Comparison of ENCODE assay signal across 10 mouse cellular contexts in genomic region chr11:11836262-11836661, GRCm38 (mm10). TPM values are rescaled to one million over a fixed set of nuclear protein-coding genes. Genes with fewer than 3 reads are reported as not detected.
A peak's percentile ranks its signal among the peaks of the same experiment; 100 is the strongest.
DNase-seq lines count a peak whose midpoint lies in the region; ATAC-seq and TF ChIP-seq lines count a peak whose summit lies in the region.
"Had no signal": no experiment of that assay in that cellular context is flagged by ENCODE, and none has a peak within 500 bp of the region (broad histone marks: within the 10 kb centered on the region; RNA-seq: fewer than 3 reads in every experiment).

No protein-coding gene starts in this region.

- H3K9ac ChIP-seq in kidney, embryonic 15.5 days, result no peak overlapping the region
- H3K9ac ChIP-seq in MEL (ENCODE audit: control insufficient read depth, low read depth, low read length, poor library complexity, severe bottlenecking), result peak overlapping the region; percentile 15
- H3K9ac ChIP-seq in heart, embryonic 13.5 days, result peak overlapping the region; percentile 78
- peak overlapping the region; percentile 60 for H3K9ac ChIP-seq in liver, embryonic 12.5 days
- H3K9ac ChIP-seq: hindbrain, embryonic 13.5 days had no signal

- DNase-seq in kidney, postnatal 36 days, result no peak
- DNase-seq in MEL (ENCODE audit: low read depth, low spot score), result peak; percentile 49
- DNase-seq in layer of hippocampus, adult 11-12 months (ENCODE audit: low spot score), result no peak
- DNase-seq in left cerebral cortex, adult 18-20 months (ENCODE audit: low spot score in 2 of 2), result no peak
- DNase-seq in ovary, postnatal 10 days (ENCODE audit: low spot score), result no peak
- DNase-seq: lung, postnatal 14 days had no signal

- no peaks in the 10 kb centered on the region for H3K9me3 ChIP-seq in kidney, embryonic 15.5 days (replicated peaks)
- no peaks in the 10 kb centered on the region for H3K9me3 ChIP-seq in MEL (replicated peaks; ENCODE audit: insufficient read depth, low read length)
- no peaks in the 10 kb centered on the region for H3K9me3 ChIP-seq in heart, embryonic 13.5 days
- H3K9me3 ChIP-seq in liver, embryonic 12.5 days (replicated peaks), result no peaks in the 10 kb centered on the region
- H3K9me3 ChIP-seq: hindbrain, embryonic 13.5 days had no signal

- no peaks in the 10 kb centered on the region for H3K79me2 ChIP-seq in MEL (ENCODE audit: control insufficient read depth, insufficient read depth, low read length, poor library complexity)

- H3K4me1 ChIP-seq in kidney, embryonic 15.5 days, result peaks cover 52% of the 10 kb centered on the region
- peaks cover 16 to 33% of the 10 kb centered on the region in 2 experiments for H3K4me1 ChIP-seq in MEL (ENCODE audit: control insufficient read depth in 1 of 2, insufficient read depth in 2 of 2, low read length in 2 of 2)
- H3K4me1 ChIP-seq in heart, embryonic 13.5 days, result peaks cover 95% of the 10 kb centered on the region
- H3K4me1 ChIP-seq in liver, embryonic 12.5 days, result peaks cover 94% of the 10 kb centered on the region

- H3K27me3 ChIP-seq in kidney, embryonic 15.5 days, result no peaks in the 10 kb centered on the region
- peaks cover 3 to 16% of the 10 kb centered on the region in 2 experiments; a peak in 3 of 4 replicates for H3K27me3 ChIP-seq in MEL (ENCODE audit: control insufficient read depth in 1 of 2, insufficient read depth in 2 of 2, low read length in 2 of 2)
- no peaks in the 10 kb centered on the region for H3K27me3 ChIP-seq in heart, embryonic 13.5 days (replicated peaks)
- H3K27me3 ChIP-seq in liver, embryonic 12.5 days (replicated peaks), result peaks cover 20% of the 10 kb centered on the region
- H3K27me3 ChIP-seq: hindbrain, embryonic 13.5 days had no signal

- no peak for ATAC-seq in kidney, embryonic 15.5 days (replicated peaks; ENCODE audit: low FRiP score)
- no peak for ATAC-seq in heart, embryonic 13.5 days (ENCODE audit: extremely low read depth, insufficient number of reproducible peaks, low FRiP score, low TSS enrichment)
- no peak for ATAC-seq in liver, embryonic 12.5 days

- TF ChIP-seq CTCF in MEL (IDR thresholded peaks at IDR 0.05 in 2 of 3, conservative IDR thresholded peaks at IDR 0.05 in 1 of 3; ENCODE audit: control insufficient read depth in 1 of 3, insufficient read depth in 1 of 3, low read depth in 2 of 3, low read length in 3 of 3, poor library complexity in 1 of 3, severe bottlenecking in 1 of 3), result no peak

- peak overlapping the region; percentile 44 for H3K4me2 ChIP-seq in kidney, embryonic 15.5 days
- peak overlapping the region; percentile 61 for H3K4me2 ChIP-seq in heart, embryonic 13.5 days
- peak overlapping the region; percentile 79 for H3K4me2 ChIP-seq in liver, embryonic 12.5 days
- H3K4me2 ChIP-seq: hindbrain, embryonic 13.5 days had no signal

- TF ChIP-seq EP300 in MEL (IDR thresholded peaks at IDR 0.05; ENCODE audit: low read depth in 1 of 2, low read length in 2 of 2), result peak in 1 of 2 experiments; percentile 41; a peak in 1 of 4 replicates

- H3K27ac ChIP-seq in kidney, embryonic 15.5 days, result peak overlapping the region; percentile 89
- H3K27ac ChIP-seq in MEL (ENCODE audit: control insufficient read depth, low read depth, low read length), result peak overlapping the region; percentile 48
- H3K27ac ChIP-seq in heart, embryonic 13.5 days (replicated peaks), result peak overlapping the region; percentile 94
- H3K27ac ChIP-seq in liver, embryonic 12.5 days, result peak overlapping the region; percentile 80
- H3K27ac ChIP-seq: hindbrain, embryonic 13.5 days had no signal

- no peak for TF ChIP-seq RAD21 in MEL (IDR thresholded peaks at IDR 0.05; ENCODE audit: low read depth, low read length)

- H3K4me3 ChIP-seq in kidney, embryonic 15.5 days (replicated peaks), result no peak overlapping the region
- H3K4me3 ChIP-seq in MEL (ENCODE audit: control insufficient read depth in 1 of 2, insufficient read depth in 1 of 2, low read depth in 2 of 2, low read length in 2 of 2), result peak overlapping the region; percentile 31 to 32; a peak in 3 of 4 replicates
- no peak overlapping the region for H3K4me3 ChIP-seq in heart, embryonic 13.5 days
- H3K4me3 ChIP-seq in liver, embryonic 12.5 days, result peak overlapping the region; percentile 49
- H3K4me3 ChIP-seq: hindbrain, embryonic 13.5 days had no signal

- no peak for TF ChIP-seq POLR2A in MEL (IDR thresholded peaks at IDR 0.05; ENCODE audit: control insufficient read depth in 1 of 2, insufficient read depth in 1 of 2, low read depth in 1 of 2, low read length in 2 of 2, poor library complexity in 1 of 2)

- no peaks in the 10 kb centered on the region for H3K36me3 ChIP-seq in kidney, embryonic 15.5 days
- H3K36me3 ChIP-seq in MEL (ENCODE audit: control insufficient read depth in 1 of 2, insufficient read depth in 2 of 2, low read length in 2 of 2), result peaks cover 0 to 37% of the 10 kb centered on the region in 2 experiments; a peak in 2 of 4 replicates
- no peaks in the 10 kb centered on the region for H3K36me3 ChIP-seq in heart, embryonic 13.5 days
- no peaks in the 10 kb centered on the region for H3K36me3 ChIP-seq in liver, embryonic 12.5 days
- H3K36me3 ChIP-seq: hindbrain, embryonic 13.5 days had no signal

- 55% methylated on average over 8 of the region's 8 CpGs for WGBS in kidney, embryonic 15.5 days
- WGBS in heart, embryonic 13.5 days, result 13% methylated on average over 8 of the region's 8 CpGs
- WGBS in liver, embryonic 12.5 days (ENCODE audit: insufficient replicate concordance), result 6% methylated on average over 8 of the region's 8 CpGs

TF ChIP-seq in MEL, 35 proteins besides CTCF, POLR2A, EP300 and RAD21:
- TF ChIP-seq CHD1 (IDR thresholded peaks at IDR 0.05; ENCODE audit: low read depth, low read length), result 0 out of 2 replicates have a peak, but pooled peaks have one; percentile 59
- 0 out of 2 replicates have a peak, but pooled peaks have one; percentile 0 for TF ChIP-seq ZNF384 (IDR thresholded peaks at IDR 0.05; ENCODE audit: low read depth, low read length)
- TF ChIP-seq TAL1 (IDR thresholded peaks at IDR 0.05; ENCODE audit: low read length), result peak; percentile 11; the same call in 1 of the 2 replicates
- TF ChIP-seq CHD2 (IDR thresholded peaks at IDR 0.05; ENCODE audit: low read length), result no peak

RNA-seq across cellular contexts. Expression of gene Fignl1, which starts 27.5 kb away (rescaled TPM):
- 66.0 and 70.0 TPM in 2 replicates for polyA plus RNA-seq in kidney, embryonic 15.5 days (2015; fragmentation: Nextera tagmentation; extraction: Ambion mirVana)
- total RNA-seq in MEL (2012; rRNA removed), result 57.8 and 59.9 TPM in 2 replicates
- 10 to 100 TPM; 34.2 to 51.2 TPM for polyA plus RNA-seq in MEL (2012; ENCODE audit: insufficient read depth in 1 of 2, insufficient read length in 2 of 2, low read depth in 1 of 2, low replicate concordance in 2 of 2, missing spikeins in 1 of 2)
- polyA plus RNA-seq in heart, embryonic 13.5 days (2015; fragmentation: Nextera tagmentation; extraction: Ambion mirVana), result 52.9 and 58.7 TPM in 2 replicates
- polyA plus RNA-seq in liver, embryonic 12.5 days (2016; fragmentation: Nextera tagmentation; extraction: Ambion mirVana), result 126 and 130 TPM in 2 replicates
- total RNA-seq in left cerebral cortex, adult 18-20 months (2021), result under 1 TPM; 0.33 to 0.44 TPM

Comparison
In these comparisons a context has a peak if more than half of its experiments do, and no peak if none do; other contexts are left out.
1. H3K4me3 ChIP-seq: peak in MEL (2 of 2) and liver, embryonic 12.5 days (single experiment); none in kidney, embryonic 15.5 days (single experiment) and heart, embryonic 13.5 days (single experiment).
2. Peak in every context shown above with its lines, with median percentiles within 50 percentile points of each other: H3K27ac ChIP-seq and H3K4me2 ChIP-seq.